Mouse (Mus musculus) MEL (cell line): Measurements from ENCODE around the gene Vps13d. TPM values are rescaled to one million over a fixed set of nuclear protein-coding genes. Genes with fewer than 3 reads are reported as not detected.
A peak's percentile ranks its signal among the peaks of the same experiment; 100 is the strongest.

ENCODE experiments used
- DNase-seq: peaks from one replicate; pipeline ENCODE4 v3.0.0; 2011; ENCODE audit warnings: low read depth, low spot score
- H3K27ac ChIP-seq: 2 replicates; pipeline ENCODE4 v1.5.1; 2012; ENCODE audit warnings: low read depth, mild to moderate bottlenecking, control low read depth, low read length, moderate library complexity; ENCODE audit not compliant: control insufficient read depth
- H3K27me3 ChIP-seq, 2 experiments: fragments of 150-350 bp in 1 of 2; sonication (generic) in 1 of 2; 2 replicates each; pipeline ENCODE4 v1.6.1; 2012; ENCODE audit warnings: low read length in 2 of 2, mild to moderate bottlenecking in 2 of 2, improper control_type of control experiment in 1 of 2, moderate library complexity in 1 of 2; ENCODE audit not compliant: insufficient read depth in 2 of 2, control insufficient read depth in 1 of 2
- H3K36me3 ChIP-seq, 2 experiments: 2 replicates each; pipeline ENCODE4 v1.6.1; 2012 to 2014; ENCODE audit warnings: low read length in 2 of 2, improper control_type of control experiment in 1 of 2, inconsistent platforms in 1 of 2, mild to moderate bottlenecking in 1 of 2; ENCODE audit not compliant: insufficient read depth in 2 of 2, control insufficient read depth in 1 of 2
- H3K4me1 ChIP-seq, 2 experiments: fragments of 150-350 bp in 1 of 2; sonication (generic) in 1 of 2; 2 replicates each; pipeline ENCODE4 v1.6.1; 2012; ENCODE audit warnings: low read length in 2 of 2, improper control_type of control experiment in 1 of 2, mild to moderate bottlenecking in 1 of 2; ENCODE audit not compliant: insufficient read depth in 2 of 2, control insufficient read depth in 1 of 2
- H3K4me3 ChIP-seq, 2 experiments: fragments of 150-350 bp in 1 of 2; sonication (generic) in 1 of 2; 2 replicates each; pipeline ENCODE4 v1.5.1; 2012; ENCODE audit warnings: low read depth in 2 of 2, low read length in 2 of 2, mild to moderate bottlenecking in 2 of 2, moderate library complexity in 2 of 2, control low read depth in 1 of 2, improper control_type of control experiment in 1 of 2; ENCODE audit not compliant: control insufficient read depth in 1 of 2, insufficient read depth in 1 of 2
- H3K79me2 ChIP-seq: 2 replicates; pipeline ENCODE4 v1.6.1; 2012; ENCODE audit warnings: mild to moderate bottlenecking, low read length, moderate library complexity; ENCODE audit not compliant: control insufficient read depth, poor library complexity, insufficient read depth
- H3K9ac ChIP-seq: 2 replicates; pipeline ENCODE4 v1.6.1; 2012; ENCODE audit warnings: low read depth, mild to moderate bottlenecking, control low read depth, low read length, moderate library complexity; ENCODE audit not compliant: control insufficient read depth, poor library complexity, severe bottlenecking
- H3K9me3 ChIP-seq: fragments of 150-350 bp; sonication (generic); replicated peaks from 2 replicates; pipeline ENCODE4 v1.6.1; 2012; ENCODE audit warnings: mild to moderate bottlenecking, low read length, improper control_type of control experiment, moderate library complexity; ENCODE audit not compliant: insufficient read depth
- BHLHE40 ChIP-seq: IDR thresholded peaks from 2 replicates; pipeline ENCODE4 v1.6.1; 2012; ENCODE audit warnings: low read depth, mild to moderate bottlenecking, inconsistent platforms, low read length, improper control_type of control experiment, borderline replicate concordance
- CHD1 ChIP-seq: IDR thresholded peaks from 2 replicates; pipeline ENCODE4 v1.6.1; 2012; ENCODE audit warnings: low read depth, mild to moderate bottlenecking, inconsistent platforms, low read length, improper control_type of control experiment
- CHD2 ChIP-seq: IDR thresholded peaks from 2 replicates; pipeline ENCODE4 v1.6.1; 2011; ENCODE audit warnings: low read length, improper control_type of control experiment
- CTCF ChIP-seq, 3 experiments: IDR thresholded peaks in 2 of 3; conservative IDR thresholded peaks in 1 of 3; 2 replicates each; pipeline ENCODE4 v1.5.1; 2011 to 2012; ENCODE audit warnings: low read length in 3 of 3, low read depth in 2 of 3, mild to moderate bottlenecking in 2 of 3, improper control_type of control experiment in 1 of 3, inconsistent platforms in 1 of 3, mixed read lengths in 1 of 3, moderate library complexity in 1 of 3; ENCODE audit not compliant: control insufficient read depth in 1 of 3, insufficient read depth in 1 of 3, poor library complexity in 1 of 3, severe bottlenecking in 1 of 3
- E2F4 ChIP-seq: IDR thresholded peaks from 2 replicates; pipeline ENCODE4 v1.6.1; 2011; ENCODE audit warnings: low read depth, low read length, improper control_type of control experiment, borderline replicate concordance
- ELF1 ChIP-seq: IDR thresholded peaks from 2 replicates; pipeline ENCODE4 v1.6.1; 2014; ENCODE audit warnings: low read depth, mild to moderate bottlenecking, inconsistent platforms, low read length, improper control_type of control experiment, moderate library complexity
- EP300 ChIP-seq, 2 experiments: IDR thresholded peaks; 2 replicates each; pipeline ENCODE4 v1.6.1; 2011; ENCODE audit warnings: improper control_type of control experiment in 2 of 2, low read length in 2 of 2, low read depth in 1 of 2, mild to moderate bottlenecking in 1 of 2
- ETS1 ChIP-seq: IDR thresholded peaks from 2 replicates; pipeline ENCODE4 v1.6.1; 2012; ENCODE audit warnings: low read depth, mild to moderate bottlenecking, inconsistent platforms, low read length, improper control_type of control experiment, moderate library complexity
- GABPA ChIP-seq: IDR thresholded peaks from 2 replicates; pipeline ENCODE4 v1.6.1; 2012; ENCODE audit warnings: low read depth, mild to moderate bottlenecking, inconsistent platforms, low read length, improper control_type of control experiment, moderate library complexity
- GATA1 ChIP-seq: IDR thresholded peaks from 2 replicates; pipeline ENCODE4 v1.6.1; 2011; ENCODE audit warnings: low read depth, low read length, improper control_type of control experiment
- HCFC1 ChIP-seq: IDR thresholded peaks from 2 replicates; pipeline ENCODE4 v1.6.1; 2012; ENCODE audit warnings: low read depth, mild to moderate bottlenecking, inconsistent platforms, low read length, improper control_type of control experiment, moderate library complexity
- KAT2A ChIP-seq: conservative IDR thresholded peaks from 2 replicates; pipeline ENCODE4 v1.6.1; 2012; ENCODE audit warnings: low read depth, low read length, improper control_type of control experiment, inconsistent platforms
- MAFK ChIP-seq: IDR thresholded peaks from 2 replicates; pipeline ENCODE4 v1.6.1; 2011; ENCODE audit warnings: low read depth, mild to moderate bottlenecking, low read length, improper control_type of control experiment, borderline replicate concordance
- MAX ChIP-seq: IDR thresholded peaks from 2 replicates; pipeline ENCODE4 v1.6.1; 2011; ENCODE audit warnings: low read length, improper control_type of control experiment
- MAZ ChIP-seq: IDR thresholded peaks from 2 replicates; pipeline ENCODE4 v1.6.1; 2012; ENCODE audit warnings: low read depth, mild to moderate bottlenecking, inconsistent platforms, low read length, improper control_type of control experiment
- MEF2A ChIP-seq: IDR thresholded peaks from 2 replicates; pipeline ENCODE4 v1.6.1; 2014; ENCODE audit warnings: low read depth, mild to moderate bottlenecking, inconsistent platforms, low read length, improper control_type of control experiment; ENCODE audit not compliant: poor library complexity, insufficient replicate concordance, severe bottlenecking; ENCODE audit errors: extremely low read depth
- MXI1 ChIP-seq: IDR thresholded peaks from 2 replicates; pipeline ENCODE4 v1.6.1; 2011; ENCODE audit warnings: mild to moderate bottlenecking, low read depth, low read length, improper control_type of control experiment
- MYB ChIP-seq: IDR thresholded peaks from 2 replicates; pipeline ENCODE4 v1.6.1; 2011; ENCODE audit warnings: mild to moderate bottlenecking, low read depth, low read length, improper control_type of control experiment
- MYC ChIP-seq: IDR thresholded peaks from 2 replicates; pipeline ENCODE4 v1.6.1; 2011; ENCODE audit warnings: low read depth, mild to moderate bottlenecking, low read length, improper control_type of control experiment, moderate library complexity
- NELFE ChIP-seq: IDR thresholded peaks from 2 replicates; pipeline ENCODE4 v1.6.1; 2011; ENCODE audit warnings: low read depth, low read length, improper control_type of control experiment
- NRF1 ChIP-seq: IDR thresholded peaks from 2 replicates; pipeline ENCODE4 v1.6.1; 2014; ENCODE audit warnings: low read depth, mild to moderate bottlenecking, inconsistent platforms, low read length, improper control_type of control experiment, moderate library complexity; ENCODE audit not compliant: poor library complexity, insufficient read depth, severe bottlenecking
- POLR2A ChIP-seq, 2 experiments: IDR thresholded peaks; 2 replicates each; pipeline ENCODE4 v1.6.1; 2011 to 2012; ENCODE audit warnings: low read length in 2 of 2, mild to moderate bottlenecking in 2 of 2, control low read depth in 1 of 2, improper control_type of control experiment in 1 of 2, low read depth in 1 of 2, moderate library complexity in 1 of 2; ENCODE audit not compliant: control insufficient read depth in 1 of 2, insufficient read depth in 1 of 2, poor library complexity in 1 of 2
- POLR2AphosphoS2 ChIP-seq: IDR thresholded peaks from 2 replicates; pipeline ENCODE4 v1.6.1; 2011; ENCODE audit warnings: low read length, improper control_type of control experiment
- POLR2AphosphoS5 ChIP-seq: IDR thresholded peaks from 2 replicates; pipeline ENCODE4 v1.6.1; 2012; ENCODE audit warnings: low read depth, borderline replicate concordance, mild to moderate bottlenecking, inconsistent platforms, low read length, moderate library complexity, mixed read lengths
- RAD21 ChIP-seq: IDR thresholded peaks from 2 replicates; pipeline ENCODE4 v1.6.1; 2011; ENCODE audit warnings: mild to moderate bottlenecking, low read depth, low read length, improper control_type of control experiment
- RCOR1 ChIP-seq: IDR thresholded peaks from 2 replicates; pipeline ENCODE4 v1.6.1; 2012; ENCODE audit warnings: low read depth, mild to moderate bottlenecking, inconsistent platforms, low read length, improper control_type of control experiment
- SIN3A ChIP-seq: IDR thresholded peaks from 2 replicates; pipeline ENCODE4 v1.6.1; 2012; ENCODE audit warnings: low read length, improper control_type of control experiment, inconsistent platforms
- SMC3 ChIP-seq: IDR thresholded peaks from 2 replicates; pipeline ENCODE4 v1.6.1; 2011; ENCODE audit warnings: low read depth, low read length, improper control_type of control experiment
- TAL1 ChIP-seq: IDR thresholded peaks from 2 replicates; pipeline ENCODE4 v1.6.1; 2012; ENCODE audit warnings: mild to moderate bottlenecking, inconsistent platforms, low read length, moderate library complexity, mixed read lengths
- TBP ChIP-seq: IDR thresholded peaks from 2 replicates; pipeline ENCODE4 v1.8.0; 2011; ENCODE audit warnings: low read depth, low read length, improper control_type of control experiment
- TCF12 ChIP-seq: IDR thresholded peaks from 2 replicates; pipeline ENCODE4 v1.6.1; 2014; ENCODE audit warnings: low read depth, mild to moderate bottlenecking, inconsistent platforms, low read length, improper control_type of control experiment, moderate library complexity
- UBTF ChIP-seq: IDR thresholded peaks from 2 replicates; pipeline ENCODE4 v1.6.1; 2012; ENCODE audit warnings: low read depth, mild to moderate bottlenecking, inconsistent platforms, low read length, improper control_type of control experiment, moderate library complexity, borderline replicate concordance; ENCODE audit not compliant: insufficient read depth
- USF1 ChIP-seq: IDR thresholded peaks from 2 replicates; pipeline ENCODE4 v1.6.1; 2014; ENCODE audit warnings: low read depth, mild to moderate bottlenecking, inconsistent platforms, low read length, improper control_type of control experiment, moderate library complexity
- USF2 ChIP-seq, 2 experiments: IDR thresholded peaks; 2 replicates each; pipeline ENCODE4 v1.6.1; 2011 to 2012; ENCODE audit warnings: improper control_type of control experiment in 2 of 2, low read length in 2 of 2, borderline replicate concordance in 1 of 2, inconsistent platforms in 1 of 2, low read depth in 1 of 2, mild to moderate bottlenecking in 1 of 2; ENCODE audit not compliant: insufficient read depth in 1 of 2
- ZC3H11A ChIP-seq: IDR thresholded peaks from 2 replicates; pipeline ENCODE4 v1.6.1; 2012; ENCODE audit warnings: low read depth, mild to moderate bottlenecking, inconsistent platforms, low read length, improper control_type of control experiment
- ZKSCAN1 ChIP-seq: IDR thresholded peaks from 2 replicates; pipeline ENCODE4 v1.6.1; 2012; ENCODE audit warnings: low read depth, mild to moderate bottlenecking, inconsistent platforms, low read length, improper control_type of control experiment, moderate library complexity
- ZMIZ1 ChIP-seq: IDR thresholded peaks from 2 replicates; pipeline ENCODE4 v1.6.1; 2012; ENCODE audit warnings: low read depth, mild to moderate bottlenecking, inconsistent platforms, low read length, improper control_type of control experiment, moderate library complexity
- ZNF384 ChIP-seq: IDR thresholded peaks from 2 replicates; pipeline ENCODE4 v1.6.1; 2012; ENCODE audit warnings: low read depth, mild to moderate bottlenecking, inconsistent platforms, low read length, improper control_type of control experiment
- polyA plus RNA-seq, 2 experiments: library from polyadenylated mRNA; stranded (reverse) in 1 of 2; unstranded in 1 of 2; fragments of >175 nt in 1 of 2; fragments of >200 nt in 1 of 2; gene quantifications; 2 replicates each; pipeline versions ENCODE4 v1.2.1 to v1.2.4; 2012; ENCODE audit warnings: low replicate concordance in 2 of 2, low read depth in 1 of 2; ENCODE audit not compliant: insufficient read length in 2 of 2, insufficient read depth in 1 of 2, missing spikeins in 1 of 2
- total RNA-seq: library from RNA; depleted of rRNA; stranded (reverse); fragments of 300-350 nt; gene quantifications from 2 replicates; pipeline ENCODE4 v1.2.3, GENCODE M21; 2012

Vps13d gene
- total and polyA plus RNA-seq, 3 experiments, result 8.9 to 14.5 (median 13.2) TPM

- no peaks in the 10 kb centered on the region for H3K9me3 ChIP-seq
- DNase-seq, result peak; percentile 80
- H3K27me3 ChIP-seq, result no peaks in the 10 kb centered on the region
- peak overlapping the region; percentile 65 for H3K27ac ChIP-seq
- H3K4me1 ChIP-seq, result peaks cover 7 to 15% of the 10 kb centered on the region in 2 experiments
- H3K36me3 ChIP-seq, result peaks cover 0 to 10% of the 10 kb centered on the region in 2 experiments; a peak in 2 of 4 replicates
- H3K9ac ChIP-seq, result peak overlapping the region; percentile 21
- no peak overlapping the region for H3K4me3 ChIP-seq
- no peaks in the 10 kb centered on the region for H3K79me2 ChIP-seq
- TF ChIP-seq POLR2AphosphoS2 (no peak), BHLHE40 (peak; percentile 98), SIN3A (peak; percentile 58; the same call in 1 of the 2 replicates), CHD1 (no peak), MYC (peak; percentile 94), EP300 (IDR thresholded peaks at IDR 0.05; ENCODE audit: low read depth in 1 of 2, low read length in 2 of 2) (peak in 1 of 2 experiments; percentile 72; a peak in 2 of 4 replicates), ELF1 (no peak), TBP (no peak), E2F4 (no peak), MAX (peak; percentile 93), USF1 (peak; percentile 54; the same call in 1 of the 2 replicates), RAD21 (no peak), MXI1 (peak; percentile 87), MAFK (no peak), CHD2 (no peak), MEF2A (no peak), USF2 (IDR thresholded peaks at IDR 0.05; ENCODE audit: borderline replicate concordance in 1 of 2, insufficient read depth in 1 of 2, low read depth in 1 of 2, low read length in 2 of 2) (no peak), ZMIZ1 (no peak), HCFC1 (no peak), NRF1 (no peak), GABPA (no peak), RCOR1 (no peak), NELFE (no peak), ZKSCAN1 (no peak), POLR2AphosphoS5 (no peak), ZC3H11A (no peak), MAZ (no peak), KAT2A (no peak), ETS1 (peak; percentile 70), MYB (no peak), GATA1 (0 out of 2 replicates have a peak, but pooled peaks have one; percentile 4), CTCF (IDR thresholded peaks at IDR 0.05 in 2 of 3, conservative IDR thresholded peaks at IDR 0.05 in 1 of 3; ENCODE audit: control insufficient read depth in 1 of 3, insufficient read depth in 1 of 3, low read depth in 2 of 3, low read length in 3 of 3, poor library complexity in 1 of 3, severe bottlenecking in 1 of 3) (no peak), UBTF (no peak), SMC3 (no peak), ZNF384 (no peak), TCF12 (peak; percentile 28; the same call in 1 of the 2 replicates), TAL1 (peak; percentile 49), POLR2A (IDR thresholded peaks at IDR 0.05; ENCODE audit: control insufficient read depth in 1 of 2, insufficient read depth in 1 of 2, low read depth in 1 of 2, low read length in 2 of 2, poor library complexity in 1 of 2) (no peak)
Measured at GRCm38 (mm10) chr4:145222064-145222463, 27.3 kb upstream of the Vps13d start.
